Mouse (Mus musculus): ENCODE results near the gene Smchd1. TPM values are rescaled to one million over a fixed set of nuclear protein-coding genes. Genes with fewer than 3 reads are reported as not detected.
"Not testable (repeated sequence)": the region's sequence is repeated elsewhere in the genome, so short reads cannot be mapped to it uniquely, and the experiment has no call there.

Smchd1 gene
- 10 to 100 TPM; 36.8 to 42.1 TPM for total RNA-seq (2021)
- long read RNA-seq, experiment 1, full-length matches to known transcripts, result 2 of 11 reads
- long read RNA-seq, experiment 1, partial matches to known transcripts, result 9 of 11 reads
- long read RNA-seq, experiment 1, other reads (novel, unspliced or antisense), result 0 of 11 reads
- long read RNA-seq, experiment 2, full-length matches to known transcripts, result 1 of 2 reads
- long read RNA-seq, experiment 2, partial matches to known transcripts, result 0 of 2 reads
- long read RNA-seq, experiment 2, other reads (novel, unspliced or antisense), result 1 of 2 reads

GRCm38 (mm10) chr17:71474762-71475704, at the start of gene Smchd1:
TSS of gene Smchd1 (minus strand) at chr17:71475343.
- peak; percentile 95 to 96 for DNase-seq

GRCm38 (mm10) chr17:71510297-71510696, 35.2 kb upstream of the Smchd1 start:
- DNase-seq, result no peak

GRCm38 (mm10) chr17:71506832-71507231, 31.7 kb upstream of the Smchd1 start:
- no peak for DNase-seq

- no peak for DNase-seq
These were observed 20.6 kb upstream of the Smchd1 start for GRCm38 (mm10) chr17:71495784-71496183.

GRCm38 (mm10) chr17:71491332-71491686, 16.2 kb upstream of the Smchd1 start:
- no peak for DNase-seq

- DNase-seq, result no peak
These were observed 15.7 kb upstream of the Smchd1 start for GRCm38 (mm10) chr17:71490666-71491331.

GRCm38 (mm10) chr17:71489703-71490461, 14.7 kb upstream of the Smchd1 start:
- no peak for DNase-seq

- DNase-seq, result peak in 1 of 2 experiments; percentile 32
These were observed 11.2 kb upstream of the Smchd1 start for GRCm38 (mm10) chr17:71486231-71486851.

- DNase-seq, result no peak
These were observed 10.7 kb upstream of the Smchd1 start for GRCm38 (mm10) chr17:71485791-71486230.

- DNase-seq, result no peak
These were observed 9.6 kb upstream of the Smchd1 start for GRCm38 (mm10) chr17:71484711-71485110.

- no peak for DNase-seq
These were observed 8.4 kb upstream of the Smchd1 start for GRCm38 (mm10) chr17:71483418-71484060.

GRCm38 (mm10) chr17:71479381-71479901, 4.3 kb upstream of the Smchd1 start:
- no peak for DNase-seq

- no peak for DNase-seq
These were observed 2.3 kb upstream of the Smchd1 start for GRCm38 (mm10) chr17:71477481-71477880.

GRCm38 (mm10) chr17:71476346-71477020, 1.3 kb upstream of the Smchd1 start:
- peak; percentile 27 to 44 for DNase-seq

GRCm38 (mm10) chr17:71475705-71476089, 554 bp upstream of the Smchd1 start:
- DNase-seq, result peak; percentile 63 to 77

- no peak for DNase-seq
These were observed 1.0 kb downstream of the Smchd1 start for GRCm38 (mm10) chr17:71474128-71474527.

GRCm38 (mm10) chr17:71471261-71471660, 3.9 kb downstream of the Smchd1 start:
- DNase-seq, result no peak

- no peak for DNase-seq
These were observed 14.8 kb downstream of the Smchd1 start for GRCm38 (mm10) chr17:71460312-71460711.

GRCm38 (mm10) chr17:71459818-71460217, 15.3 kb downstream of the Smchd1 start, which contains the start of gene Gm4707:
TSS of gene Gm4707 (minus strand) at chr17:71459918.
- DNase-seq, result no peak

- not testable (repeated sequence) for DNase-seq
These were observed 17.8 kb downstream of the Smchd1 start for GRCm38 (mm10) chr17:71457361-71457760.
